Mouse (Mus musculus): ENCODE data around the gene Rapgef2.
A peak's percentile ranks its signal among the peaks of the same experiment; 100 is the strongest.

Gene Rapgef2

DNA sequence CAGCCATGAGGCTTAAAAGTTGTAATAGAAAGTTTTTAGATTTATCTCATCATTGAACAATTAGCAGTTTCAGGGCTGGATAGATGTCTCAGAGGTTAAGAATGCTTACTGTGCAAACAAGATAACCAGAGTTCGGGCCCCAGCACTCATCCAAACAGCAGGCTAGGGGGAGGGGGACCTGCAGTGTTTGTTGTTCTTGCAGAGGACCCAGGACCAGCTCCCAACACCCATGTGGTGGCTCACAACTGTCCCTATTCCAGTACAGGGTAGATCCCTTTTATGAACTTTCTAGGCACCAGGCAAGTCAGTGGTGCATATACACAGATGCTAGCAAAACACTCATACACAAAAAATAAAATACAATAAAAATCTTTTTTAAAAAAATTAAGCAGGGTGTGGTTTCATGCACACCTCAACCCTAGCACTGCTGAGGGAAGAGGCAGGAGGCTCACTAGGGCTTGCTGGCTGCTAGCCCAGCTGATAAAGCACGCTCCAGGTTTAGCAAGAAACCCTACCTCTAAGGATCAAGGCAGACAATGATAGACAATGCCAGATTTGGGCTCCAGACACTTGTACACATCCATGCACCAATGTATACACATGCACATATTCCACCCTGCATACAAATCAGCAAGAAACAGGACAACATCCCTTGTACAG, 118.0 kb downstream of the Rapgef2 start:
- DNase-seq (ENCODE audit: low spot score in 2 of 2): no peak

DNA sequence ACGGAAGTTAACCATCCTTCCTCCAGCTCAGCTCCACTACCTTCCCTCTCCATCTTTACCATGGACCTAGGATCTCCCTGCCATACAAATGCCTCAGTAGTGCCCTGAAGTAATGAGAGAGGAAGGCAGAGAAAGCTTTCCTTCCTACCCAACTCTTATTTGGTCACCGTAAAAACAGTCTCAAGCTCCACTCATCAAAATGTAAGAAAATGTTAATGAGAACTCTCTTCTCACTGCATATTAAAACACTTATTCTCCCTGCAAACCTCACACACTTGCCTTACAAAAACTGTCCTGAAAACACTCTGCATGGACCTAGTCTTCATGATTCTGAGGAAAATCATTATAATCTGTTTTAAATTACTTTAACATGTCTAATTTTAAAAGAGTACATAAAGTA, 118.7 kb downstream of the Rapgef2 start:
- DNase-seq (ENCODE audit: low spot score in 2 of 2): no peak

DNA sequence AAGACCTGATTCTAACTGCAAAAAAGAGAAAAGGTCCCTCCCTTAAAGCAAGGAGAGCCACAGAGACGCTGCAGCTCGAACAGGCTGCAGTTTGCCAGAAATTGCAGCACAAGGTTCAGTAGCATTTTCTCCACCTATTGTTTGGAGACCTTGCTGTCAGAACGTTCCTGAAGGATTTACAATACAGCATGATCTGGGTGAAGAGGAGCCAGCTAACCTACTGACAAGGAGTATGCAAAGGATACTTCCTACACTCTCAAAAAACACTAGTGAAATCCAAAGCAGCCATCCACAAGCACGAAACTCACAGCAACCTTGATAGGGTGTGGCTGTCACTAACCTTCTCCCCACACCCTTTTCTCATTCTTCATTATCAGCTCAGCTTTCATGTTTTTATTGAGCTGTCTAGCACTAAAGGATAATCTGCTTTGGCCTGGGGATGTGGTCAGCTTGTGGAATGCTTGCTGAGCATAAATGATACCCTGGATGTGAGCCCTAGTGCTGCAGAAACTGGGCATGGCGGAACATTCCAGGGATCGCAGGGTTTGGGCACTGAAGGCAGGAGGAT, 124.4 kb downstream of the Rapgef2 start:
- DNase-seq (ENCODE audit: low spot score in 2 of 2): no peak

GRCm38 (mm10) chr3:79161093-79161723, 125.1 kb downstream of the Rapgef2 start:
- DNase-seq (ENCODE audit: low spot score in 2 of 2): no peak

- DNase-seq (ENCODE audit: low spot score in 2 of 2): no peak
These were observed 128.1 kb downstream of the Rapgef2 start for GRCm38 (mm10) chr3:79158254-79158653.

- peak; percentile 64 to 67 for DNase-seq (ENCODE audit: low spot score in 2 of 2)
These were observed 133.3 kb downstream of the Rapgef2 start for GRCm38 (mm10) chr3:79153039-79153487.

GRCm38 (mm10) chr3:79145407-79146055, 140.8 kb downstream of the Rapgef2 start:
- no peak for DNase-seq (ENCODE audit: low spot score in 2 of 2)

DNA sequence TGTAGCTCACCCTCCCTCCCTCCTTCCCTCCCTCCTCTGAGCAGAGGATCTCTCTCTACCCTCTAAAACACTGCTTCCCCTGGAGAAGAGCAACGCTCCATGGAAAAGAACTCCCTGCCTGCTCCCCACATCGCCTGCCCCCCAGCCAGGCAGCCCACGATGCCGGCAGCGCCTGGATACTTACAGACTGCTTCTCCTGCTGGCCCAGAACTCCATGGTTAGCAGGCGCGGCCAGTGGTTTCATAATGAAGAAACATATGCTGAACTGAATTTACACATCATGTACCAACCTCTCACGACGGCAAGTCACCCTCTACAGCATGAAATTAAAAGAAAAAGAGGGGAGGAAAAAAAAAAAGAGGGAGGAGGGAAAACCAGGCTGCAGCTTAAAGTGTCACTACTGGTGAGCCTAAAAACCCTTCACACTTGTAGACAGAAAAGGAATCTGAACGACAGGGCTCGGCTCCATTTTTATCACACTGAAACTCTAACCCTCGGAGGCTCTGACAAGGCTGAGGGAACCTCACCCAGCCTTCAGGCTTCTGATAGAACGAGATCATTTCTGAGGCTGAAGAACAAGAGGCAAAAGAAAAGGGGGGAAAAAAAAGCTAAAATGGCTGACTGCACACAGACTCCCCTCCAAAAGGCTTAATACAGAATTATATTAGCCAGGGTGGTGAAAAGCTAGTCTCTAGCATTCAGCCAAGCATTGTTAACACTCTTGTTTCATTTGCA, 141.5 kb downstream of the Rapgef2 start:
- DNase-seq (ENCODE audit: low spot score in 2 of 2): no peak

DNA sequence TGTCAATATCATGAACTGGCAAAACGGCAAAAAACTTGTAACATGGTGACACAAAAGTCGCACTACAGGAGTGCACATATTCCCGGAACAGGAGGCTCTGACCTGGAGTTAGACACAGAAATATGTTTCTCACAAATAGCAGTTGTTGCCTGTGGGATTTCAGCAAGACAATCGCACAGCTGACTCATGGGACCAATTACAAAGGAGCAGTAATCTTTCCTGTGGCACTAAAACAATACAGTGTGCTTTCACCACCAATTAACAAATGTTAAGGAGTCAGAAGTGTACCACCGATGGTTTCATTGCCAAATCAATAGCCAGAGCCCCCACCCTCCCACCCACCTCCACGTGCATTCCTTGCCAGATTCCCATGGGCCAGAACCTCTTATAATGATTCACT, 142.2 kb downstream of the Rapgef2 start:
- no peak for DNase-seq (ENCODE audit: low spot score in 2 of 2)

- DNase-seq (ENCODE audit: low spot score in 2 of 2): no peak
These were observed 147.1 kb downstream of the Rapgef2 start for GRCm38 (mm10) chr3:79139245-79139644.

GRCm38 (mm10) chr3:79138601-79139000, 147.7 kb downstream of the Rapgef2 start:
- DNase-seq (ENCODE audit: low spot score in 2 of 2): no peak

- DNase-seq (ENCODE audit: low spot score in 2 of 2): no peak
These were observed 155.3 kb downstream of the Rapgef2 start for GRCm38 (mm10) chr3:79130991-79131390.

GRCm38 (mm10) chr3:79129044-79129600, 157.2 kb downstream of the Rapgef2 start:
- DNase-seq (ENCODE audit: low spot score in 2 of 2): no peak

- no peak for DNase-seq (ENCODE audit: low spot score in 2 of 2)
These were observed 158.5 kb downstream of the Rapgef2 start for GRCm38 (mm10) chr3:79127797-79128196.

GRCm38 (mm10) chr3:79126857-79127256, 159.5 kb downstream of the Rapgef2 start:
- no peak for DNase-seq (ENCODE audit: low spot score in 2 of 2)

- no peak for DNase-seq (ENCODE audit: low spot score in 2 of 2)
These were observed 164.9 kb downstream of the Rapgef2 start for GRCm38 (mm10) chr3:79121391-79121790.

DNA sequence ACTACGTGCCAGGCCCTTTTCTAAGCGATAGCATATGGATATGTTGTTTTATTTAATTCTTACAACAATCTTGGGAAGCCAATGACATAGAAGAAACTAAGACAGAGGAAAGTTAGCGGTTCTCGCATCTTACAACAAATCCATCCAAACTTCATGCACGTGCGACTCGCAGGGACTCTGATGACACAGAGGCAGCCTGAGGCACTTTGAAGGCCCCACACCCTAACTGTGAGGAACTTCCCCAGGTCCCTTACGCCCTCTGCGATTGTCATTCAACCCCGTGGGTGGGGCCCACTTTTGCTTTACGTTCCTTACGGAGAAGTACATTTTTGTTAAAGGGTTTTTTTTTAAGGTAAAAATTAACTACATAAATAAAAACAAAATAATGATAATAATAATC, 166.3 kb downstream of the Rapgef2 start:
- DNase-seq (ENCODE audit: low spot score in 2 of 2): no peak

- DNase-seq (ENCODE audit: low spot score in 2 of 2): no peak
These were observed 176.2 kb downstream of the Rapgef2 start for GRCm38 (mm10) chr3:79110153-79110552.

GRCm38 (mm10) chr3:79108246-79108645, 178.1 kb downstream of the Rapgef2 start:
- no peak for DNase-seq (ENCODE audit: low spot score in 2 of 2)

GRCm38 (mm10) chr3:79106360-79106759, 180.0 kb downstream of the Rapgef2 start:
- no peak for DNase-seq (ENCODE audit: low spot score in 2 of 2)

DNA sequence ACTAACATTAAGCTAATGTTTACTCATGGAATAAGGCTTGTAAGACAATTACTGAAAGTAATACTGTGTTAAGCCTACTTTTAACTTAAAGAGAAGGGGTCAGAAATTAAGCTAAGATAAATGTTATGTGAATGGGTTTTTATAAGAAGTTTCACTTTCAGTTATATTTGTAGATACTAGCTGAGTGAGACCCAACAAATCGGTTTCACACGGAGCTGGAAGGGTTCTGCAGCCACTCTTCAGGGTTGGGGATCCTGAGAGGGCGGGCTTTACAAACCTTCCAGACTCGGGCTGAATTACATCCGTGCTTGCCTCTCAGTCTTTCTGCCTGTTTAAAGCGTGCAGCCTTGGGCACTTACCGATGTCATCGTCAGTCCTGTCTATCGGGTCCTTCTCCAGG, 182.7 kb downstream of the Rapgef2 start:
- DNase-seq (ENCODE audit: low spot score in 2 of 2): no peak

DNA sequence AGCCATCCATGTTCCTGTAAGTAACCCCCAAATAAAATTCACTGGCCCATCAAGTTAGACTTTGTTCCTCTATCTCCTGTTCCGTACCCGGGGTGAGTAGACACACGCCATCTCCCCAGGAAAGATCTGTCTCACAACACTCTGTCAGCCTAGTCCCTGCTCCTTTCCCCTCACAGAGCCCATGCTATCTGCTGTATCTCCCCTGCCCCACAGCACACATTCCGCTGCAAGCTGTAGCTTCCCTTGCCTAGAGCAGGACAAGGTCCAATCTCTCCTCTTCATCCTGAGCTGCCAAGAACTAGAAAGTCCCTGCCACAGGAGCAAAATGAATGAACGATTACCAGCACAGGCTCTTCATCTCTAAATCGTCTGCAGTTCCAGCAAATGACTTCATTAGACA, 184.6 kb downstream of the Rapgef2 start:
- no peak for DNase-seq (ENCODE audit: low spot score in 2 of 2)

Data from urinary bladder, postnatal 36 days (tissue).